Mouse (Mus musculus): ENCODE results near the gene Vmn2r68.

The Vmn2r68 gene

DNA sequence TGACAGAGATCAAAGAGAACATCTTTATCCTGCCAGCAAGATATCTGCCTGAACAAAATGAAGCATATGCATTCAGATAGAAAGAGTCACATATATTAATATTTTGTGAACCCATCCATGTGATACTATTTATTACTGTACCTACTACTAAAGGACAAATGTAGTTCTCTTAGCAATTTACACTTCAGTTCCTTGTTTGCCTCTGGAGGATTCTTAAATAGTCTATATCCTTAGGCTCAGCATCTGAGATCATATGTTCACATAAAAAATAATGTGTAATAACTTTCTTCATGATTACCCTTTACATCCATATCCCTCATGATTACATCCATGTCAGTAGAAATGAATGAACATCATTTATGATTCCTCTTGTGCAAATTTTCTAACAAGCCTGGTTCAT lies at the start of gene Vmn2r68:
Vmn2r68 (minus strand) TSS at position 101 of the 400 bp plus-strand sequence.
- no peak for DNase-seq (ENCODE audit: low read depth, low spot score)
